Comparison of ENCODE assay signal across 17 mouse cellular contexts in genomic region chr17:28062710-28063109, GRCm38 (mm10). TPM values are rescaled to one million over a fixed set of nuclear protein-coding genes. Genes with fewer than 3 reads are reported as not detected.
DNase-seq lines count a peak whose midpoint lies in the region; ATAC-seq lines count a peak whose summit lies in the region.
"Had no signal": no experiment of that assay in that cellular context is flagged by ENCODE, and none has a peak within 500 bp of the region (broad histone marks: within the 10 kb centered on the region; RNA-seq: fewer than 3 reads in every experiment).

No protein-coding gene starts in this region.

- peaks cover 50% of the 10 kb centered on the region for H3K4me1 ChIP-seq in forebrain, embryonic 10.5 days
- H3K4me1 ChIP-seq in forebrain, embryonic 13.5 days, result no peaks in the 10 kb centered on the region
- peaks cover 12% of the 10 kb centered on the region; the same call in 1 of the 2 replicates for H3K4me1 ChIP-seq in midbrain, embryonic 10.5 days
- H3K4me1 ChIP-seq in midbrain, embryonic 11.5 days (ENCODE audit: control insufficient read depth, insufficient read depth, low read length), result no peaks in the 10 kb centered on the region
- peaks cover 27% of the 10 kb centered on the region for H3K4me1 ChIP-seq in limb, embryonic 12.5 days (replicated peaks)
- H3K4me1 ChIP-seq: intestine, embryonic 15.5 days had no signal

- no peak overlapping the region for H3K4me3 ChIP-seq in forebrain, embryonic 10.5 days
- no peak overlapping the region for H3K4me3 ChIP-seq in forebrain, embryonic 13.5 days
- no peak overlapping the region for H3K4me3 ChIP-seq in midbrain, embryonic 10.5 days
- no peak overlapping the region for H3K4me3 ChIP-seq in midbrain, embryonic 11.5 days (ENCODE audit: low read depth, low read length)
- no peak overlapping the region for H3K4me3 ChIP-seq in limb, embryonic 12.5 days (replicated peaks)
- H3K4me3 ChIP-seq: intestine, embryonic 15.5 days; midbrain, embryonic 12.5 days; neural tube, embryonic 13.5 days had no signal

- ATAC-seq in forebrain, embryonic 13.5 days, result no peak
- no peak for ATAC-seq in midbrain, embryonic 11.5 days (ENCODE audit: low FRiP score)
- no peak for ATAC-seq in limb, embryonic 12.5 days (ENCODE audit: insufficient number of reproducible peaks, insufficient read depth, low FRiP score, low TSS enrichment, low read depth)
- ATAC-seq in inflammation-experienced regulatory T-cells, adult 6 months, result no peak
- ATAC-seq: forebrain, embryonic 14.5 days; intestine, embryonic 15.5 days had no signal

- no peaks in the 10 kb centered on the region for H3K27me3 ChIP-seq in forebrain, embryonic 10.5 days (ENCODE audit: poor library complexity, severe bottlenecking)
- no peaks in the 10 kb centered on the region for H3K27me3 ChIP-seq in forebrain, embryonic 13.5 days
- no peaks in the 10 kb centered on the region for H3K27me3 ChIP-seq in midbrain, embryonic 10.5 days (ENCODE audit: low read depth, poor library complexity, severe bottlenecking)
- no peaks in the 10 kb centered on the region for H3K27me3 ChIP-seq in midbrain, embryonic 11.5 days (ENCODE audit: control insufficient read depth, insufficient read depth, low read length)
- H3K27me3 ChIP-seq in limb, embryonic 12.5 days, result no peaks in the 10 kb centered on the region
- H3K27me3 ChIP-seq: intestine, embryonic 15.5 days; midbrain, embryonic 12.5 days; neural tube, embryonic 13.5 days had no signal

- H3K9me3 ChIP-seq in forebrain, embryonic 10.5 days, result no peaks in the 10 kb centered on the region
- no peaks in the 10 kb centered on the region for H3K9me3 ChIP-seq in forebrain, embryonic 13.5 days (replicated peaks)
- H3K9me3 ChIP-seq in midbrain, embryonic 10.5 days (replicated peaks), result no peaks in the 10 kb centered on the region
- no peaks in the 10 kb centered on the region for H3K9me3 ChIP-seq in midbrain, embryonic 11.5 days (ENCODE audit: control insufficient read depth, low read length)
- H3K9me3 ChIP-seq in limb, embryonic 12.5 days, result no peaks in the 10 kb centered on the region
- H3K9me3 ChIP-seq: intestine, embryonic 15.5 days; midbrain, embryonic 12.5 days; neural tube, embryonic 13.5 days had no signal

- H3K36me3 ChIP-seq in forebrain, embryonic 10.5 days (replicated peaks), result peaks cover 34% of the 10 kb centered on the region
- H3K36me3 ChIP-seq in forebrain, embryonic 13.5 days (ENCODE audit: poor library complexity, severe bottlenecking), result peaks cover 43% of the 10 kb centered on the region
- peaks cover 35% of the 10 kb centered on the region for H3K36me3 ChIP-seq in midbrain, embryonic 10.5 days
- H3K36me3 ChIP-seq in midbrain, embryonic 11.5 days (ENCODE audit: control insufficient read depth, insufficient read depth, low read length), result no peaks in the 10 kb centered on the region
- peaks cover 43% of the 10 kb centered on the region for H3K36me3 ChIP-seq in limb, embryonic 12.5 days

- WGBS in forebrain, embryonic 10.5 days, result 68% methylated on average over 7 of the region's 7 CpGs
- 82% methylated on average over 7 of the region's 7 CpGs for WGBS in forebrain, embryonic 13.5 days
- 90% methylated on average over 7 of the region's 7 CpGs for WGBS in midbrain, embryonic 10.5 days
- 83% methylated on average over 7 of the region's 7 CpGs for WGBS in midbrain, embryonic 11.5 days
- 70% methylated on average over 7 of the region's 7 CpGs for WGBS in limb, embryonic 12.5 days

- no peak overlapping the region for H3K9ac ChIP-seq in forebrain, embryonic 13.5 days
- no peak overlapping the region for H3K9ac ChIP-seq in midbrain, embryonic 11.5 days (ENCODE audit: low read length)
- no peak overlapping the region for H3K9ac ChIP-seq in limb, embryonic 12.5 days (replicated peaks)
- H3K9ac ChIP-seq: intestine, embryonic 15.5 days; midbrain, embryonic 12.5 days had no signal

- H3K4me2 ChIP-seq in forebrain, embryonic 13.5 days, result no peak overlapping the region
- no peak overlapping the region for H3K4me2 ChIP-seq in midbrain, embryonic 11.5 days
- no peak overlapping the region for H3K4me2 ChIP-seq in limb, embryonic 12.5 days
- H3K4me2 ChIP-seq: intestine, embryonic 15.5 days; midbrain, embryonic 12.5 days; neural tube, embryonic 13.5 days had no signal

- no peak for DNase-seq in forebrain, embryonic 10.5 days (ENCODE audit: extremely low spot score, low spot score)
- no peak for DNase-seq in midbrain, embryonic 10.5 days (ENCODE audit: low spot score)
- no peak for DNase-seq in midbrain, embryonic 11.5 days (ENCODE audit: low spot score, missing footprints)
- peak; percentile 61 to 63 for DNase-seq in cerebellum, postnatal 25 days
- no peak for DNase-seq in layer of hippocampus, postnatal 10 days (ENCODE audit: low spot score in 2 of 2)
- DNase-seq: lung, adult 18-20 months; lung, postnatal 4 days; retina, postnatal 1 day; right cerebral cortex, postnatal 4 days; thymus, postnatal 36 days had no signal

- peak overlapping the region; percentile 67 for H3K27ac ChIP-seq in forebrain, embryonic 10.5 days
- no peak overlapping the region for H3K27ac ChIP-seq in forebrain, embryonic 13.5 days
- H3K27ac ChIP-seq in midbrain, embryonic 10.5 days (replicated peaks), result peak overlapping the region; percentile 39; the same call in 1 of the 2 replicates
- H3K27ac ChIP-seq in midbrain, embryonic 11.5 days (ENCODE audit: low read depth, low read length), result no peak overlapping the region
- H3K27ac ChIP-seq in limb, embryonic 12.5 days, result peak overlapping the region; percentile 68
- H3K27ac ChIP-seq: intestine, embryonic 15.5 days; midbrain, embryonic 12.5 days; neural tube, embryonic 13.5 days had no signal

RNA-seq across cellular contexts. Expression of gene Tcp11, which starts 17.7 kb away (rescaled TPM):
- polyA plus RNA-seq in forebrain, embryonic 10.5 days (2016; fragmentation: Nextera tagmentation; extraction: Ambion mirVana), result 0.68 and 0.85 TPM in 2 replicates
- 1.4 TPM in 2 replicates for polyA plus RNA-seq in forebrain, embryonic 13.5 days (2015; fragmentation: Nextera tagmentation; extraction: Ambion mirVana)
- polyA plus RNA-seq in midbrain, embryonic 10.5 days (2016; fragmentation: Nextera tagmentation; extraction: Ambion mirVana), result 0.86 and 1.2 TPM in 2 replicates
- polyA plus RNA-seq in midbrain, embryonic 11.5 days (2014; fragmentation: Nextera tagmentation; extraction: Ambion mirVana), result 0.70 and 1.0 TPM in 2 replicates
- 1.2 and 1.4 TPM in 2 replicates for polyA plus RNA-seq in limb, embryonic 12.5 days (2016; fragmentation: Nextera tagmentation; extraction: Ambion mirVana)
- 1 to 10 TPM; 1.8 to 1.9 (median 1.8) TPM for polyA plus RNA-seq in inflammation-experienced regulatory T-cells, adult 6 months (2017; shearing (Covaris generic))
- total RNA-seq in layer of hippocampus, postnatal 10 days (2021), result 1 to 10 TPM in 1 of 2 experiments, under 1 TPM in 1; 0.76 to 1.7 TPM

Comparison
In these comparisons a context has a peak if more than half of its experiments do, and no peak if none do; other contexts are left out.
1. H3K27ac ChIP-seq: peak in forebrain, embryonic 10.5 days (single experiment), midbrain, embryonic 10.5 days (single experiment) and limb, embryonic 12.5 days (single experiment); none in forebrain, embryonic 13.5 days (single experiment) and midbrain, embryonic 11.5 days (single experiment).
2. DNase-seq: peak in cerebellum, postnatal 25 days (2 of 2); none in forebrain, embryonic 10.5 days (single experiment), midbrain, embryonic 10.5 days (single experiment), midbrain, embryonic 11.5 days (single experiment) and layer of hippocampus, postnatal 10 days (0 of 2).